Mouse (Mus musculus) cerebellum, adult 11 months (tissue): Measurements from ENCODE around the gene Cep57.
"Not testable (repeated sequence)": the region's sequence is repeated elsewhere in the genome, so short reads cannot be mapped to it uniquely, and the experiment has no call there.

Experiments used
- DNase-seq: peaks from one replicate; pipeline ENCODE4 v3.0.0; 2022

Gene Cep57

DNA sequence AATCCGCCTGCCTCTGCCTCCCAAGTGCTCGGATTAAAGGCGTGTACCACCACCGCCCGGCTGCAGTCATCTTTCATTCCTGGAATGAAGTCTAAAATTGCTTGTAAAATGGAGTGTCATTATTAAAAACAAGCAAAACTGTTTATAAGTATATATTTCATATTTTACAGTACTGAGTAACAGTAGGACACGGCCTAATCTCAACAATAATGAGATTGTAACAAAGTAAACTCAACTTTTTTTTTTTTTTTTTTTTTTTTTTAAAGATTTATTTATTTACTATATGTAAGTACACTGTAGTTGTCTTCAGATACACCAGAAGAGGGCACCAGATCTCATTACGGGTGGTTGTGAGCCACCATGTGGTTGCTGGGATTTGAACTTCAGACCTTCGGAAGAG lies 36.0 kb downstream of the Cep57 start:
- not testable (repeated sequence) for DNase-seq

- no peak for DNase-seq
Measured at GRCm38 (mm10) chr9:13781985-13782384, 44.9 kb downstream of the Cep57 start.

DNA sequence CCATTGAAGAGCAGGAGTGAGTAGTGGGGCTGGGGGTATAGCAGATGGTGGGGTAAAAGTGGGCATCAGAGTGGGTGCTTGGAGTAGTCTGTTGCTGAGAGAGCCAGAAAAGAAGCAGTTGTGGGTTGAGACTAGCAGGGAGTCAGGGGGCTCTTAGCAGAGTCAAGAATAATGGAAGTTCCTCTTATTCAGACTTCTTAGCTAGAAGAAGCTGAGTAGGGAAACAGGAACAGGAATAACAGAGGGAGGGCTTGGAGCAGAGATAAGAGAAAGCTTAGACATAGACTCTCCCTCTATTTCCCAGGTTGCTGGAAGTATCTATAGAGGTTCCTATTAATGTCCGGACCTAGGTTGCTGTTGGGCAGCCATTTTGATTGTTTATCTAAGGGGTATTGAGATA lies 52.2 kb downstream of the Cep57 start:
- no peak for DNase-seq

DNA sequence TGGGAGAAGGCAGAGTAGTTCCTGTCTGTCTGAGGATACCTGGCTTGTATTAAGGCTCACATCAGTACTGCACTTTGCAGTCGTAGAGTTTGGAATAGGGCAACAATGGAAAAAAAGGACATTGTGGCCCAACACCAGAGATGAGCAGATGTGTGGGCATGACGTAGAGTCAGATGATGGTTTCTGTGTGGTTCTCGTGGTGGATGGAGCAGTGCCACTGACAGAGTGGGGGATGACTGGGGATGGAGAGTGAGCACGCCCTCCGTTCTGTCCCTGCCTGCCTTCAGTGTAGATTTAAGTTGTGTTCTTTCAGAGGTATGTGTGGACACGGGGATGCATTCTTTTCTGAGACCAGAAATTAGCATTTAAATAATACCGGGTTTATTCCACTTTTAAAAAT lies 60.3 kb downstream of the Cep57 start:
- DNase-seq: no peak

GRCm38 (mm10) chr9:13765624-13766023 lies 61.3 kb downstream of the Cep57 start:
- DNase-seq: no peak

DNA sequence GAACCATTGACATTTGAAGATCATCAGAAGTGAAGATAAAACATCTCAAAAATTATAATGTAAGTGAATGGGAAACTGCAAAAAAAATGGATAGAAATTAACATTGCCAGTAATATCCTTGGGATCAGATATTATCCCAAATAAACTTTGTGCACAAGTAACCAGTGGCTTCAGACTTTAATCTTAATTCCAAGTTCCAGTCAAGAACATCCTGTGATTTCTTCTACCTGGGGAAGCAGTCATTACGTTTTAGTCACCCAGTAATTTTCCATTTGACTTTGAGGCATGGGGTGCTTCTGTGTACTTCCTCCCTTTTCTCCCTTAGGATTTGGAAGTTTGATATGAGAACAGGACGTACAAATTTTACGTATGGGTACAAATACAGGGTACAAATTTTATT lies 66.5 kb downstream of the Cep57 start:
- DNase-seq: no peak
